Mouse (Mus musculus) lung, postnatal 0 days (tissue): ENCODE results near the gene Lrsam1. TPM values are rescaled to one million over a fixed set of nuclear protein-coding genes. Genes with fewer than 3 reads are reported as not detected.
A peak's percentile ranks its signal among the peaks of the same experiment; 100 is the strongest.

ENCODE experiments used
- ATAC-seq: fragments of 200-750 bp; cut with Nextera tagmentation; 2 replicates; pipeline ENCODE4 v1.8.0; 2017; ENCODE audit warnings: moderate library complexity
- DNase-seq: peaks from one replicate; pipeline ENCODE4 v3.0.0-alpha.2; 2016; ENCODE audit warnings: low spot score
- H3K27ac ChIP-seq: fragments of 300-500 bp; sonication (generic); 2 replicates; pipeline ENCODE4 v1.5.1; 2014; ENCODE audit warnings: antibody characterized with exemption, mild to moderate bottlenecking, low read length, mixed read lengths
- H3K27me3 ChIP-seq: fragments of 300-500 bp; sonication (generic); replicated peaks from 2 replicates; pipeline ENCODE4 v1.6.1; 2014; ENCODE audit warnings: low read length, mixed read lengths; ENCODE audit not compliant: insufficient read depth
- H3K36me3 ChIP-seq: fragments of 300-500 bp; sonication (generic); 2 replicates; pipeline ENCODE4 v1.6.1; 2014; ENCODE audit warnings: low read length, mixed read lengths; ENCODE audit not compliant: insufficient read depth
- H3K4me1 ChIP-seq: fragments of 300-500 bp; sonication (generic); 2 replicates; pipeline ENCODE4 v1.6.1; 2014; ENCODE audit warnings: antibody characterized with exemption, low read depth, low read length, mixed read lengths; ENCODE audit not compliant: insufficient read depth
- H3K4me2 ChIP-seq: fragments of 300-500 bp; sonication (generic); replicated peaks from 2 replicates; pipeline ENCODE4 v1.6.1; 2014; ENCODE audit warnings: low read depth, mild to moderate bottlenecking, low read length, moderate library complexity, mixed read lengths
- H3K4me3 ChIP-seq: fragments of 300-500 bp; sonication (generic); 2 replicates; pipeline ENCODE4 v1.5.1; 2014; ENCODE audit warnings: low read depth, low read length
- H3K9ac ChIP-seq: fragments of 300-500 bp; sonication (generic); replicated peaks from 2 replicates; pipeline ENCODE4 v1.6.1; 2014; ENCODE audit warnings: low read depth, mild to moderate bottlenecking
- H3K9me3 ChIP-seq: fragments of 300-500 bp; sonication (generic); 2 replicates; pipeline ENCODE4 v1.6.1; 2016; ENCODE audit warnings: low read length, mixed read lengths
- CTCF ChIP-seq: IDR thresholded peaks from 2 replicates; pipeline ENCODE4 v1.5.1; 2016; ENCODE audit warnings: antibody characterized with exemption, mild to moderate bottlenecking
- EP300 ChIP-seq: IDR thresholded peaks from 2 replicates; pipeline ENCODE4 v1.6.1; 2016; ENCODE audit warnings: antibody characterized with exemption, mild to moderate bottlenecking, control low read depth
- WGBS: fragments of 180-500 bp; shearing (Covaris S2); extraction: QIAGEN DNeasy Blood & Tissue Kit; methylation state at CpG from one replicate; pipeline ENCODE4 v1.1.7; 2014; 5-methylcytosine and 5-hydroxymethylcytosine counted together
- polyA plus RNA-seq: library from polyadenylated mRNA; unstranded; fragments of >200 nt; fragmentation: Nextera tagmentation; extraction: Ambion mirVana; gene quantifications from 2 replicates; pipeline ENCODE4 v1.2.1, GENCODE M21; 2015

Lrsam1 gene
- polyA plus RNA-seq, 1 experiment from 2014 or later = 5.8 TPM

GRCm38 (mm10) chr2:32908272-32908671 is 53.1 kb downstream of the Lrsam1 start:
- ATAC-seq (peak; percentile 74), DNase-seq (peak; percentile 94)
- no peak overlapping the region for H3K9ac ChIP-seq
- no peak for TF ChIP-seq CTCF
- TF ChIP-seq EP300 = peak; percentile 81
- H3K4me3 ChIP-seq = no peak overlapping the region
- H3K27ac ChIP-seq = peak overlapping the region; percentile 78
- H3K36me3 ChIP-seq = peaks cover 15% of the 10 kb centered on the region
- H3K9me3 ChIP-seq = no peaks in the 10 kb centered on the region
- peak overlapping the region; percentile 20 for H3K4me2 ChIP-seq
- H3K4me1 ChIP-seq = peaks cover 44% of the 10 kb centered on the region
- H3K27me3 ChIP-seq = no peaks in the 10 kb centered on the region
- 2% methylated on average over 6 of the region's 6 CpGs for WGBS

DNA sequence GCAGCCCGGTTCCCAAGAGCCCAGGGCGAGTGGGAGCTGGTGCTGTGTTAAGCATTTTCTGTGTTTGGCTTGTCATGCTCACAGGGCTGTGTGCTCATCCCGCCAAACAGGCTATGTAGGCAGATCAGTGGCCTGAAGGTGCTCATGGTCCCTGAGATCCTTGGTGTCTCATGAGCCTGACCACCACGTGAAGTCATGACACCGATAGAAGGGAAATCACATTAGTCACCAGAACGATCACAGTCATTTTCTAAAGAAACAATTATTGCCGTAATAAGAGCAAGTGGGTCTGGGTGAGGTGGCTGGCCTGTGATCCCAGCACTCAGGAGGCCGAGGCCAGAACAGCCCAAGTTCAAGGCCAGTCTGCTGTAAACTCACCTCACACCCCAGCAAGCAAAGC is 54.0 kb downstream of the Lrsam1 start:
- H3K9ac ChIP-seq = no peak overlapping the region

DNA sequence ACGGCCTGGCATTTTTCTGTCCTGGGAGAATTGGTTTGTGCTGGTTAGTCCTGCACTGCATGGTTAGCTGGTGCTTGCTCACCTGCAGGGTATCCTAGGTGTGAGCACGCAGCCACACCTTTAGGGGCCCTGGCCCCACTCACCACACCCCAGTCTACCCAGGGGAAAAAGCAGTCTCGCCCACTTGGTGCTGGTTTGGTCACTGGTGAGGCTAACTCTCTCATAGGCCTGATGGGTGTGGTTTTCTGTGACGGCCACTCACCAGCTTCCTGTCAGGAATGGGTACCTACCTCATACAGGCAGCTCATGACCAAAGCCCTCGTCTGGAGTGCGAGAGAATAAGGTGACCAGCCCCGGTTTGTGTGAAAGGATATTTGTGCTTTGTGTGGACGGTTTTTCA is 56.1 kb downstream of the Lrsam1 start:
- ATAC-seq (peak; percentile 8; the same call in 1 of the 2 replicates), DNase-seq (peak; percentile 54)
- Histone ChIP-seq H3K27me3 (no peaks in the 10 kb centered on the region), H3K9ac (no peak overlapping the region), H3K36me3 (0 out of 2 replicates have a peak, but pooled peaks cover 3% of the 10 kb centered on the region), H3K4me1 (peaks cover 43% of the 10 kb centered on the region), H3K4me3 (no peak overlapping the region), H3K4me2 (no peak overlapping the region), H3K9me3 (no peaks in the 10 kb centered on the region), H3K27ac (peak overlapping the region; percentile 64)
- 42% methylated on average over 8 of the region's 8 CpGs for WGBS
- TF ChIP-seq EP300 (no peak), CTCF (no peak)

More for the DNA sequence above, 54.0 kb downstream of the Lrsam1 start:
- H3K4me1 ChIP-seq = peaks cover 44% of the 10 kb centered on the region
- no peaks in the 10 kb centered on the region for H3K27me3 ChIP-seq
- H3K4me2 ChIP-seq = no peak overlapping the region
- TF ChIP-seq EP300 (no peak), CTCF (no peak)
- H3K36me3 ChIP-seq = peaks cover 15% of the 10 kb centered on the region
- WGBS = 34% methylated on average over 8 of the region's 8 CpGs
- DNase-seq (no peak), ATAC-seq (no peak)
- peak overlapping the region; percentile 78 for H3K27ac ChIP-seq
- no peaks in the 10 kb centered on the region for H3K9me3 ChIP-seq
- H3K4me3 ChIP-seq = no peak overlapping the region

- H3K27me3 ChIP-seq = no peaks in the 10 kb centered on the region
- peak overlapping the region; percentile 64 for H3K27ac ChIP-seq
- peak; percentile 10; the same call in 1 of the 2 replicates for ATAC-seq
- 67% methylated on average over 5 of the region's 5 CpGs for WGBS
- H3K9me3 ChIP-seq = no peaks in the 10 kb centered on the region
- H3K4me2 ChIP-seq = no peak overlapping the region
- H3K4me3 ChIP-seq = no peak overlapping the region
- H3K36me3 ChIP-seq = no peaks in the 10 kb centered on the region
- H3K9ac ChIP-seq = no peak overlapping the region
- peaks cover 42% of the 10 kb centered on the region for H3K4me1 ChIP-seq
- TF ChIP-seq EP300 = no peak
- peak; percentile 49 for DNase-seq
Measured at GRCm38 (mm10) chr2:32904637-32905036, 56.8 kb downstream of the Lrsam1 start.

DNA sequence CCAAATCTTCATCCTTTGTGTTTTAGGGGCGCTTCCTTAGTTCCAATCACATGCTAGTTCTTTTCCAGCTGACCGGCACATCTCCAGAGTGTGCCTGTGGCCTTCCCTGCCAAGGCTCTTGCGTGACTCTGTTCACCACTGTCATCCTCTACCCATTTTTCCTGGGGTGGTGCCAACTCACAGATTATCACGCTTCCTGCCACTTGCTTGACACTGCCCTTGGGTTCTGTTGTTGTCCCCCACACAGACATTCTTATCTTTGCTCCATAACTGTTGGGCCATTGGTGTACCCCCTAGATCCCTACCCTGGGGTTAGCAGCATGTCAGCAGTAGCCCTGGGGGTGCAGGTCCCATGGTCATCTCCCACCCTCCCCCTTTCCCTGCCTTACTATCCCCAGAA is 57.9 kb downstream of the Lrsam1 start:
- no peak for DNase-seq
- Histone ChIP-seq H3K27ac (no peak overlapping the region), H3K9ac (no peak overlapping the region), H3K36me3 (no peaks in the 10 kb centered on the region), H3K9me3 (no peaks in the 10 kb centered on the region), H3K27me3 (no peaks in the 10 kb centered on the region), H3K4me3 (no peak overlapping the region), H3K4me2 (no peak overlapping the region), H3K4me1 (peaks cover 39% of the 10 kb centered on the region)
- 58% methylated on average over 4 of the region's 4 CpGs for WGBS
- TF ChIP-seq CTCF = no peak
- no peak for TF ChIP-seq EP300
- no peak for ATAC-seq

DNA sequence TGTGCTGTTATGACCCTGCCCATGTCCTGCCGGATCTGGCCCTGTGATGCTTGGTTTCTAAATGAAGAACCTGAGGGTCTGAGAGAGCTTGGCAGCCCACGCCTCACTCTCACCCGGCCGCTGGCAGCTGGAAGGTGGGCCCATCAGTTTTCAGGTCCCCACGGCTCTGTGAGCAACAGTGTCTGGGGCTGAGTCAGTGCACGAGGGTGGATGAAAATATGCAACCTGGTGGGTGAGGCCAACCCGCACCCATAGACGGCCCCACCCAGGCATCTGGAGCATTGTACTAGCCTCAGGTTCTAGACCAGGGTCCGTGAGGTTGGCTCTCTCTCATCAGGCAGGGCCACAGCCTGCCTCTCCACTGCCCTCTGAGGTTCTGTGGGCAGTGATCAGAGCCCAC is 59.3 kb downstream of the Lrsam1 start:
- 83% methylated on average over 9 of the region's 9 CpGs for WGBS
- no peak for TF ChIP-seq EP300
- no peak for TF ChIP-seq CTCF
- Histone ChIP-seq H3K36me3 (no peaks in the 10 kb centered on the region), H3K27me3 (no peaks in the 10 kb centered on the region), H3K4me2 (no peak overlapping the region), H3K9me3 (no peaks in the 10 kb centered on the region), H3K9ac (no peak overlapping the region), H3K4me3 (no peak overlapping the region), H3K27ac (peak overlapping the region; percentile 27; the same call in 1 of the 2 replicates), H3K4me1 (peaks cover 37% of the 10 kb centered on the region)
- ATAC-seq = no peak
- no peak for DNase-seq

DNA sequence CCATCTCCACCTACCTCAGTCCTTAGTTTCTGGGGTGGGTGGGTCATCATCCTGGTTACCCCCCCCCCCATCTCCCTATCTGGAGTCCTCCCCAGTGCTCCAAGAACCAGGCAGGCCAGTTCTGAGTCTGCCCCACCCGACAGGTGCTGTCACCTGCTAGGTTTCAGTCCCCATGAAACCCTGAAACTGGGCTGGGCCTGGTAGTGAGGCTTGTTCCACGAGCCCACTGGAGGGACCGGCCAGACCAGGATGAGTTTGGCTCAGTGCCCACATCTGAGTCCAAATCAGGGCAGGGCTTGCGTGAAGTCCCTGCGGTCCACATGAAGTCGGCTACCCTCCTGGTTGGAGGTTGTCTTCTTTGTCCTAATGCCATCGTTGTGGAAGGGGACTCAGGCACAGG is 62.4 kb downstream of the Lrsam1 start:
- H3K4me1 ChIP-seq = peaks cover 31% of the 10 kb centered on the region
- WGBS = 30% methylated on average over 7 of the region's 7 CpGs
- TF ChIP-seq EP300 (0 out of 2 replicates have a peak, but pooled peaks have one; percentile 23), CTCF (no peak)
- H3K9me3 ChIP-seq = no peaks in the 10 kb centered on the region
- peak; percentile 54 for ATAC-seq
- H3K36me3 ChIP-seq = peaks cover 5% of the 10 kb centered on the region
- DNase-seq = peak; percentile 75
- no peak overlapping the region for H3K9ac ChIP-seq
- H3K4me2 ChIP-seq = no peak overlapping the region
- H3K27me3 ChIP-seq = no peaks in the 10 kb centered on the region
- H3K4me3 ChIP-seq = no peak overlapping the region
- peak overlapping the region; percentile 51; the same call in 1 of the 2 replicates for H3K27ac ChIP-seq
